Mouse (Mus musculus) heart, adult 2 months (tissue): ENCODE results near the gene Gm20388.

Experiments used
- CTCF ChIP-seq: fragments of 200-600 bp; IDR thresholded peaks from 2 replicates; pipeline ENCODE4 v1.8.1; 2022; ENCODE audit warnings: antibody characterized with exemption, mild to moderate bottlenecking, moderate library complexity
- EP300 ChIP-seq: fragments of 200-500 bp; IDR thresholded peaks from 2 replicates; pipeline ENCODE4 v1.6.1; 2011; ENCODE audit warnings: low read depth, low read length, control low read depth; ENCODE audit not compliant: insufficient read depth
- POLR2A ChIP-seq: fragments of 200-500 bp; IDR thresholded peaks from 2 replicates; pipeline ENCODE4 v1.6.1; 2011; ENCODE audit warnings: mild to moderate bottlenecking, low read depth, low read length, control low read depth; ENCODE audit not compliant: insufficient read depth

GRCm38 (mm10) chr8:123895680-123896365 is 3985.2 kb downstream of the Gm20388 start:
- no peak for TF ChIP-seq CTCF
- TF ChIP-seq POLR2A: no peak
- TF ChIP-seq EP300: no peak
